Comparison of ENCODE assay signal across 10 mouse cellular contexts in genomic region chr8:126547841-126548240, GRCm38 (mm10). TPM values are rescaled to one million over a fixed set of nuclear protein-coding genes. Genes with fewer than 3 reads are reported as not detected.
A peak's percentile ranks its signal among the peaks of the same experiment; 100 is the strongest.
DNase-seq lines count a peak whose midpoint lies in the region; ATAC-seq and TF ChIP-seq lines count a peak whose summit lies in the region.
"Had no signal": no experiment of that assay in that cellular context is flagged by ENCODE, and none has a peak within 500 bp of the region (broad histone marks: within the 10 kb centered on the region; RNA-seq: fewer than 3 reads in every experiment).

No protein-coding gene starts in this region.

- DNase-seq in liver, embryonic 14.5 days (ENCODE audit: low read depth in 3 of 3, low spot score in 3 of 3) = no peak
- DNase-seq in liver, embryonic 11.5 days (ENCODE audit: low spot score) = no peak
- peak; percentile 40 to 48 for DNase-seq in gastrocnemius, adult 8-10 months (ENCODE audit: low spot score in 2 of 2)
- DNase-seq in B cell, adult 2 months = no peak
- no peak for DNase-seq in thymus, postnatal 36 days
- DNase-seq in cerebellum, postnatal 36 days = no peak
- DNase-seq: liver, embryonic 13.5 days had no signal

- H3K27me3 ChIP-seq in liver, embryonic 14.5 days (ENCODE audit: control insufficient read depth, insufficient read depth, low read length) = no peaks in the 10 kb centered on the region
- H3K27me3 ChIP-seq in liver, embryonic 11.5 days (replicated peaks; ENCODE audit: control insufficient read depth, insufficient read depth, low read length) = no peaks in the 10 kb centered on the region
- no peaks in the 10 kb centered on the region for H3K27me3 ChIP-seq in intestine, postnatal 0 days (replicated peaks; ENCODE audit: control insufficient read depth, insufficient read depth, low read length)
- H3K27me3 ChIP-seq: liver, embryonic 13.5 days had no signal

- H3K36me3 ChIP-seq in liver, embryonic 14.5 days (replicated peaks; ENCODE audit: control insufficient read depth, insufficient read depth, low read depth) = no peaks in the 10 kb centered on the region
- H3K36me3 ChIP-seq in liver, embryonic 11.5 days (ENCODE audit: control insufficient read depth, insufficient read depth, low read length) = no peaks in the 10 kb centered on the region
- no peaks in the 10 kb centered on the region for H3K36me3 ChIP-seq in intestine, postnatal 0 days (ENCODE audit: control insufficient read depth, insufficient read depth)
- H3K36me3 ChIP-seq: liver, embryonic 13.5 days had no signal

- H3K27ac ChIP-seq in liver, embryonic 14.5 days = no peak overlapping the region
- no peak overlapping the region for H3K27ac ChIP-seq in liver, embryonic 11.5 days (ENCODE audit: low read depth, low read length)
- H3K27ac ChIP-seq in intestine, postnatal 0 days (ENCODE audit: low read depth, low read length) = peak overlapping the region; percentile 4; the same call in 1 of the 2 replicates
- H3K27ac ChIP-seq: liver, embryonic 13.5 days had no signal

- H3K9ac ChIP-seq in liver, embryonic 14.5 days (replicated peaks) = no peak overlapping the region
- no peak overlapping the region for H3K9ac ChIP-seq in liver, embryonic 11.5 days (ENCODE audit: low read depth, low read length)
- H3K9ac ChIP-seq in intestine, postnatal 0 days (ENCODE audit: low read depth, low read length) = no peak overlapping the region
- H3K9ac ChIP-seq: liver, embryonic 13.5 days had no signal

- H3K4me3 ChIP-seq in liver, embryonic 14.5 days (ENCODE audit: insufficient read depth in 1 of 2, low read depth in 2 of 2, low read length in 2 of 2) = no peak overlapping the region
- H3K4me3 ChIP-seq in liver, embryonic 11.5 days (ENCODE audit: low read depth, low read length) = no peak overlapping the region
- no peak overlapping the region for H3K4me3 ChIP-seq in intestine, postnatal 0 days (ENCODE audit: low read depth, low read length)
- H3K4me3 ChIP-seq: erythroblast, embryonic 14.5 days; liver, embryonic 13.5 days had no signal

- H3K4me1 ChIP-seq in liver, embryonic 14.5 days (replicated peaks; ENCODE audit: control insufficient read depth in 2 of 2, insufficient read depth in 2 of 2, low read length in 1 of 2) = peaks cover 0 to 9% of the 10 kb centered on the region in 2 experiments; a peak in 2 of 4 replicates
- H3K4me1 ChIP-seq in liver, embryonic 11.5 days (replicated peaks; ENCODE audit: control insufficient read depth, insufficient read depth, low read length) = no peaks in the 10 kb centered on the region; the same call in none of the 2 replicates
- H3K4me1 ChIP-seq in intestine, postnatal 0 days (replicated peaks; ENCODE audit: control insufficient read depth, insufficient read depth, low read length) = no peaks in the 10 kb centered on the region

- no peaks in the 10 kb centered on the region for H3K9me3 ChIP-seq in liver, embryonic 14.5 days (ENCODE audit: control insufficient read depth, low read length)
- H3K9me3 ChIP-seq in liver, embryonic 11.5 days (ENCODE audit: control insufficient read depth, low read length) = no peaks in the 10 kb centered on the region
- no peaks in the 10 kb centered on the region for H3K9me3 ChIP-seq in intestine, postnatal 0 days (ENCODE audit: control insufficient read depth)
- H3K9me3 ChIP-seq: liver, embryonic 13.5 days had no signal

- peak; percentile 31; the same call in 1 of the 2 replicates for TF ChIP-seq CTCF in liver, embryonic 14.5 days (IDR thresholded peaks at IDR 0.05; ENCODE audit: low read depth)
- TF ChIP-seq CTCF in intestine, postnatal 0 days (IDR thresholded peaks at IDR 0.05; ENCODE audit: low read depth) = peak; percentile 53

- ATAC-seq in liver, embryonic 14.5 days (ENCODE audit: insufficient read depth) = no peak
- no peak for ATAC-seq in liver, embryonic 11.5 days (replicated peaks; ENCODE audit: low FRiP score)
- ATAC-seq in intestine, postnatal 0 days = no peak
- 0 out of 2 replicates have a peak, but pooled peaks have one; percentile 40 for ATAC-seq in neutrophil, adult 5-6 weeks (ENCODE audit: extremely low read depth, insufficient number of reproducible peaks, low FRiP score, poor library complexity, severe bottlenecking)

- 39% methylated on average over 3 of the region's 3 CpGs for WGBS in liver, embryonic 14.5 days (ENCODE audit: insufficient replicate concordance)
- 54% methylated on average over 3 of the region's 3 CpGs for WGBS in liver, embryonic 11.5 days
- 54% methylated on average over 3 of the region's 3 CpGs for WGBS in intestine, postnatal 0 days

- no peak overlapping the region for H3K4me2 ChIP-seq in liver, embryonic 14.5 days (ENCODE audit: low read depth)
- no peak overlapping the region for H3K4me2 ChIP-seq in liver, embryonic 11.5 days
- H3K4me2 ChIP-seq in intestine, postnatal 0 days (replicated peaks; ENCODE audit: low read depth) = no peak overlapping the region
- H3K4me2 ChIP-seq: liver, embryonic 13.5 days had no signal

- TF ChIP-seq EP300 in liver, embryonic 14.5 days (IDR thresholded peaks at IDR 0.05; ENCODE audit: low read depth) = no peak

RNA-seq across cellular contexts. Expression of gene Irf2bp2, which starts 45.9 kb away (rescaled TPM):
- polyA plus RNA-seq in liver, embryonic 14.5 days (2012; rRNA removed) = 10.9 and 11.5 TPM in 2 replicates
- 2.8 and 3.2 TPM in 2 replicates for polyA plus RNA-seq in liver, embryonic 14.5 days (2014; fragmentation: Nextera tagmentation; extraction: Ambion mirVana)
- polyA plus RNA-seq in liver, embryonic 11.5 days (2014; fragmentation: Nextera tagmentation; extraction: Ambion mirVana) = 5.9 and 7.3 TPM in 2 replicates
- 10 to 100 TPM; 22.2 to 31.2 (median 23.5) TPM for total RNA-seq in gastrocnemius, adult 8-10 months (2022)
- 13.3 and 14.9 TPM in 2 replicates for polyA plus RNA-seq in intestine, postnatal 0 days (2015; fragmentation: Nextera tagmentation; extraction: Ambion mirVana)
- 65.3 and 69.0 TPM in 2 replicates for total RNA-seq in neutrophil, adult 5-6 weeks (2017)

Comparison
In these comparisons a context has a peak if more than half of its experiments do, and no peak if none do; other contexts are left out.
1. DNase-seq: peak in gastrocnemius, adult 8-10 months (2 of 2); none in liver, embryonic 14.5 days (0 of 3), liver, embryonic 11.5 days (single experiment), B cell, adult 2 months (0 of 2), thymus, postnatal 36 days (0 of 2) and cerebellum, postnatal 36 days (0 of 2).